Mouse (Mus musculus) CH12.LX (cell line): Measurements from ENCODE around the gene Zfp53. TPM values are rescaled to one million over a fixed set of nuclear protein-coding genes. Genes with fewer than 3 reads are reported as not detected.

Experiments
- DNase-seq: peaks from one replicate; pipeline ENCODE4 v3.0.0-alpha.2; 2013; ENCODE audit errors: extremely low read depth
- H3K27ac ChIP-seq: 2 replicates; pipeline ENCODE4 v1.5.1; 2012; ENCODE audit warnings: low read depth, mild to moderate bottlenecking, control low read depth, moderate library complexity; ENCODE audit not compliant: insufficient read depth
- H3K27me3 ChIP-seq: replicated peaks from 2 replicates; pipeline ENCODE3; 2012; ENCODE audit warnings: inconsistent platforms
- H3K36me3 ChIP-seq, 2 experiments: replicated peaks in 1 of 2; 2 replicates each; pipeline versions ENCODE3 to v1.6.1; 2012; ENCODE audit warnings: inconsistent platforms in 1 of 2, low read length in 1 of 2, mild to moderate bottlenecking in 1 of 2, mixed read lengths in 1 of 2, moderate library complexity in 1 of 2; ENCODE audit not compliant: control insufficient read depth in 1 of 2, insufficient read depth in 1 of 2
- H3K4me1 ChIP-seq, 2 experiments: 2 replicates each; pipeline ENCODE4 v1.6.1; 2012; ENCODE audit warnings: inconsistent platforms in 1 of 2, moderate library complexity in 1 of 2; ENCODE audit not compliant: insufficient read depth in 2 of 2, control insufficient read depth in 1 of 2
- H3K4me2 ChIP-seq: 2 replicates; pipeline ENCODE4 v1.6.1; 2012; ENCODE audit warnings: low read depth, mild to moderate bottlenecking, control low read depth; ENCODE audit not compliant: poor library complexity, insufficient read depth, severe bottlenecking
- H3K4me3 ChIP-seq, 3 experiments: fragments of 150-350 bp in 1 of 3; sonication (generic) in 1 of 3; replicated peaks in 1 of 3; 2 replicates each; pipeline versions ENCODE3 to v1.5.1; 2011 to 2012; ENCODE audit warnings: low read depth in 2 of 3, low read length in 2 of 3, mild to moderate bottlenecking in 2 of 3, moderate library complexity in 2 of 3, control low read depth in 1 of 3, improper control_type of control experiment in 1 of 3, inconsistent platforms in 1 of 3, mixed read lengths in 1 of 3; ENCODE audit not compliant: poor library complexity in 1 of 3
- H3K79me2 ChIP-seq: replicated peaks from 2 replicates; pipeline ENCODE4 v1.6.1; 2012; ENCODE audit warnings: mild to moderate bottlenecking, moderate library complexity; ENCODE audit not compliant: control insufficient read depth, poor library complexity, insufficient read depth, severe bottlenecking; ENCODE audit errors: extremely low read depth
- H3K9ac ChIP-seq: 2 replicates; pipeline ENCODE4 v1.6.1; 2012; ENCODE audit warnings: low read depth, mild to moderate bottlenecking, control low read depth, moderate library complexity; ENCODE audit not compliant: insufficient read depth
- H3K9me3 ChIP-seq: replicated peaks from 2 replicates; pipeline ENCODE3; 2012; ENCODE audit warnings: low read length, inconsistent platforms, mixed read lengths
- CHD2 ChIP-seq: IDR thresholded peaks from 2 replicates; pipeline ENCODE4 v1.6.1; 2011; ENCODE audit warnings: low read length, improper control_type of control experiment
- E2F4 ChIP-seq: IDR thresholded peaks from 2 replicates; pipeline ENCODE4 v1.6.1; 2011; ENCODE audit warnings: low read depth, low read length, improper control_type of control experiment; ENCODE audit not compliant: insufficient replicate concordance
- ELF1 ChIP-seq: IDR thresholded peaks from 2 replicates; pipeline ENCODE4 v1.6.1; 2014; ENCODE audit warnings: low read depth, mild to moderate bottlenecking, inconsistent platforms, low read length, improper control_type of control experiment
- EP300 ChIP-seq: IDR thresholded peaks from 2 replicates; pipeline ENCODE4 v1.6.1; 2011; ENCODE audit warnings: low read length, improper control_type of control experiment
- ETS1 ChIP-seq: conservative IDR thresholded peaks from 2 replicates; pipeline ENCODE4 v1.6.1; 2012; ENCODE audit warnings: low read depth, mild to moderate bottlenecking, inconsistent platforms, low read length, improper control_type of control experiment, moderate library complexity
- IRF4 ChIP-seq: IDR thresholded peaks from 2 replicates; pipeline ENCODE4 v1.6.1; 2014; ENCODE audit warnings: low read depth, mild to moderate bottlenecking, inconsistent platforms, low read length, improper control_type of control experiment
- JUN ChIP-seq: IDR thresholded peaks from 2 replicates; pipeline ENCODE4 v1.6.1; 2011; ENCODE audit warnings: low read depth, mild to moderate bottlenecking, low read length, improper control_type of control experiment, moderate library complexity; ENCODE audit not compliant: insufficient read depth
- JUND ChIP-seq: conservative IDR thresholded peaks from 2 replicates; pipeline ENCODE4 v1.6.1; 2011; ENCODE audit warnings: low read depth, low read length, improper control_type of control experiment
- MAFK ChIP-seq: IDR thresholded peaks from 2 replicates; pipeline ENCODE4 v1.6.1; 2011; ENCODE audit warnings: low read length, improper control_type of control experiment; ENCODE audit not compliant: insufficient replicate concordance
- MEF2A ChIP-seq: IDR thresholded peaks from 2 replicates; pipeline ENCODE4 v1.6.1; 2014; ENCODE audit warnings: low read depth, mild to moderate bottlenecking, inconsistent platforms, low read length, improper control_type of control experiment, borderline replicate concordance
- MXI1 ChIP-seq: IDR thresholded peaks from 2 replicates; pipeline ENCODE4 v1.6.1; 2011; ENCODE audit warnings: mild to moderate bottlenecking, low read depth, low read length, improper control_type of control experiment
- MYC ChIP-seq: IDR thresholded peaks from 2 replicates; pipeline ENCODE4 v1.6.1; 2011; ENCODE audit warnings: low read depth, mild to moderate bottlenecking, improper control_type of control experiment, low read length
- PAX5 ChIP-seq: IDR thresholded peaks from 2 replicates; pipeline ENCODE4 v1.6.1; 2012; ENCODE audit warnings: low read length, inconsistent platforms, mixed read lengths
- POLR2A ChIP-seq: IDR thresholded peaks from 2 replicates; pipeline ENCODE4 v1.6.1; 2011; ENCODE audit warnings: low read depth, mild to moderate bottlenecking, improper control_type of control experiment, low read length
- RAD21 ChIP-seq: IDR thresholded peaks from 2 replicates; pipeline ENCODE4 v1.6.1; 2011; ENCODE audit warnings: low read depth, mild to moderate bottlenecking, low read length, improper control_type of control experiment, moderate library complexity
- SIN3A ChIP-seq: IDR thresholded peaks from 2 replicates; pipeline ENCODE4 v1.6.1; 2012; ENCODE audit warnings: low read length, improper control_type of control experiment, inconsistent platforms
- TBP ChIP-seq: conservative IDR thresholded peaks from 2 replicates; pipeline ENCODE4 v1.6.1; 2011; ENCODE audit warnings: low read depth, low read length, improper control_type of control experiment
- TCF12 ChIP-seq: IDR thresholded peaks from 2 replicates; pipeline ENCODE4 v1.6.1; 2014; ENCODE audit warnings: low read depth, mild to moderate bottlenecking, inconsistent platforms, low read length, improper control_type of control experiment
- UBTF ChIP-seq: IDR thresholded peaks from 2 replicates; pipeline ENCODE4 v1.6.1; 2012; ENCODE audit warnings: low read depth, mild to moderate bottlenecking, inconsistent platforms, low read length, improper control_type of control experiment, moderate library complexity
- ZC3H11A ChIP-seq: IDR thresholded peaks from 2 replicates; pipeline ENCODE4 v1.6.1; 2012; ENCODE audit warnings: low read depth, mild to moderate bottlenecking, inconsistent platforms, low read length, improper control_type of control experiment
- ZKSCAN1 ChIP-seq: IDR thresholded peaks from 2 replicates; pipeline ENCODE4 v1.6.1; 2012; ENCODE audit warnings: low read depth, inconsistent platforms, low read length, improper control_type of control experiment, borderline replicate concordance
- ZNF384 ChIP-seq: IDR thresholded peaks from 2 replicates; pipeline ENCODE4 v1.6.1; 2012; ENCODE audit warnings: low read depth, low read length, improper control_type of control experiment, inconsistent platforms
- dilution Hi-C: fragments of 300-500 bp; cut with MboI; formaldehyde crosslinking; loops from 2 replicates; pipeline ENCODE4 v1.14.3; 2020; ENCODE audit warnings: low sequenced_read_pairs; ENCODE audit not compliant: extremely low pct_unique_long_range_greater_than_20kb, extremely low pct_ligation_motif_present
- in situ Hi-C: fragments of 300-500 bp; cut with MboI; formaldehyde crosslinking; loops from 3 replicates; pipeline ENCODE4 v1.14.3; 2019; ENCODE audit warnings: low sequenced_read_pairs, low pct_ligation_motif_present, low pct_unique_long_range_greater_than_20kb, mixed read lengths
- polyA plus RNA-seq: library from polyadenylated mRNA; unstranded; fragments of >175 nt; gene quantifications from 2 replicates; pipeline ENCODE4 v1.2.1, GENCODE M21; 2012; ENCODE audit warnings: low read depth; ENCODE audit not compliant: insufficient read length
- total RNA-seq, 2 experiments: library from RNA; depleted of rRNA; stranded (reverse); fragments of 300-350 nt in 1 of 2; fragments of >200 nt in 1 of 2; gene quantifications; 2 replicates each; pipeline ENCODE4 v1.2.3; 2012 to 2014

Gene Zfp53
- total and polyA plus RNA-seq, 3 experiments = 2.4 to 8.4 (median 4.7) TPM

- peaks cover 32 to 46% of the 10 kb centered on the region in 2 experiments for H3K36me3 ChIP-seq
- H3K4me3 ChIP-seq = no peak overlapping the region
- dilution Hi-C loops (no loop called here), in situ Hi-C loops (no loop called here)
- H3K9me3 ChIP-seq = no peaks in the 10 kb centered on the region
- TF ChIP-seq MAFK (no peak), EP300 (no peak), E2F4 (no peak), CHD2 (no peak), ELF1 (no peak), ETS1 (no peak), ZC3H11A (no peak), JUN (no peak), PAX5 (no peak), SIN3A (no peak), MEF2A (no peak), MXI1 (no peak), UBTF (no peak), TBP (no peak), ZKSCAN1 (no peak), RAD21 (no peak), MYC (no peak), IRF4 (no peak), POLR2A (no peak), JUND (no peak)
- no peak overlapping the region for H3K9ac ChIP-seq
- no peaks in the 10 kb centered on the region for H3K27me3 ChIP-seq
- H3K27ac ChIP-seq = no peak overlapping the region
- no peak for DNase-seq
- no peaks in the 10 kb centered on the region for H3K79me2 ChIP-seq
- H3K4me1 ChIP-seq = 0 out of 4 replicates have a peak, but pooled peaks cover 0 to 4% of the 10 kb centered on the region in 2 experiments
- H3K4me2 ChIP-seq = no peak overlapping the region
These were observed 25.2 kb upstream of the Zfp53 start for GRCm38 (mm10) chr17:21463550-21463949.

- dilution Hi-C loops = no loop called here
- no peaks in the 10 kb centered on the region for H3K9me3 ChIP-seq
- H3K36me3 ChIP-seq = no peaks in the 10 kb centered on the region
- H3K27ac ChIP-seq = no peak overlapping the region
- H3K4me1 ChIP-seq = peaks cover 4 to 17% of the 10 kb centered on the region in 2 experiments; a peak in 2 of 4 replicates
- peaks cover 8% of the 10 kb centered on the region for H3K27me3 ChIP-seq
- H3K9ac ChIP-seq = peak overlapping the region; percentile 44; the same call in 1 of the 2 replicates
- no peak overlapping the region for H3K4me3 ChIP-seq
- peak overlapping the region; percentile 50; the same call in 1 of the 2 replicates for H3K4me2 ChIP-seq
- TF ChIP-seq ELF1 (no peak), ZNF384 (peak; percentile 28; the same call in 1 of the 2 replicates), TCF12 (no peak)
- H3K79me2 ChIP-seq = no peaks in the 10 kb centered on the region; the same call in 1 of the 2 replicates
- in situ Hi-C loops = no loop called here
- no peak for DNase-seq
These were observed 16.7 kb upstream of the Zfp53 start for GRCm38 (mm10) chr17:21472032-21472652.
